Mouse (Mus musculus) ovary, postnatal 36 days (tissue): ENCODE measurements around the gene Catsperz.

ENCODE experiments used
- DNase-seq: peaks from one replicate; pipeline ENCODE4 v3.0.0; 2022; ENCODE audit warnings: low spot score, mixed read lengths

Gene Catsperz

GRCm38 (mm10) chr19:6925307-6925573 lies at the start of gene Catsperz:
Gene Catsperz (minus strand): TSS chr19:6925380.
- DNase-seq: no peak

GRCm38 (mm10) chr19:6974211-6975205 lies 49.3 kb upstream of the Catsperz start, which contains the start of gene Ppp1r14b:
Gene Ppp1r14b (plus strand): TSS chr19:6974968.
- peak; percentile 84 for DNase-seq

- no peak for DNase-seq
These were observed 48.5 kb upstream of the Catsperz start for GRCm38 (mm10) chr19:6973581-6974190.

DNA sequence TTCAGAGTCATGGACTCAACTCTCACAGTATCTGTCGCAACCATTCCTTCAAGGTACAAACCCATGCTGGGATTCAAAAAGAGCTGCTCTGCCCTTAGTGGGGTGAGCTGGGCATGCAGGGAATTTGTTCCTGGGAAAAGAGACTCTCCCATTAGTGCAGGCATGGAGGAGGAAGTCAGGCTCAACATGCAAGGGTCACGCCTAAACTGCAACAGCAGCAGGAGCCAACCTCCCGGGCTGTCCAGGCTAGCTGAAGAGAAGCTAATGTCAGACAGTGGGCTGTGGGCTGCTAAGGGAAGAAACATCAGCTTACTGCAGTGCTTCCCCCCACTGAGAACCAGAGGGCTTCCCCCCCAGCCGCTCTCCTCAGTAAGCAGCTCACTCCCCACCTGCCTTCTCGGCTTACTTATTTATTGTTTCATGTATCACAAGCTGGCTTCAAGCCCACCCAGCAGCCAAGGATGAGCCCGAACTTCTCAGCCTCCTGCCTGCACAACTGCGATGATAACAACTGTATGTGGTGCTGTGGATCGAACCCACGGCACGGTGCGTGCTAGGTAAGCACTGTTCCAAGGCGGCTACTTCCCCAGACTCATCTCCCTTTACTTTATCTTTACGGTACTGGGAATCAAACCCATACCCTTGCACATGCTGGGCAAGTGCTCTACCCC lies 47.2 kb upstream of the Catsperz start:
- no peak for DNase-seq

GRCm38 (mm10) chr19:6971644-6972043 lies 46.5 kb upstream of the Catsperz start:
- DNase-seq: no peak

DNA sequence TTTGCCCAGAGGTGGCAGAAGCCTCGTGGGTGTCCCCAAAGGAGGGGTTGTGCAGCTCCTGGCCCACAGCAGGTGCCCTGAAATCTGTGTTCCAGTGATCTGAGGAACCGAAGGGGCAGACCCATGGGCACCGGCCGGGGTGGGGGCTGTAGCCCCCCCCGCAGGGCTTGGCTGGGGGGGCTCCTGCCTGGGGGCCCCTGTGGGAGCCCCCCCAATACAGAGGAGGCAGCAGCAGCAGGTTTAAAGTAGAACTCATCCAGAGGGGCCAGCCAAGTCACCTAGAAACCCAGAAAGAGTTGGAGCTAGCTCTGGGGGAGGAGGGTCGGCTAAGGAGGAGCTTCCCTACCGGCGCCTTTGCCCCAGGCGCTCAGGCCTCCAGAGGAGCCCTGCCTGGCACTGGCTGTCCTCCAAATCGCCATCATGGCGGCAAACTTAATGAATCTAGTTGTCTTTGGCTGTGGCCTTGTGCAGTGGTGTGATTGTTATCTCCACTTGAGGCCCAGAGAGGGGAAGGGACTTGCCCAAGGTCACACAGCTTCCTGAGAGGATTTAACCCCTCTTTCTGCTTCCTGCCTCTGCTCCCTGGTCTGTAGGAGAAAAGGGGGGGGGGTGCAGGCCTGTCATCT lies 45.4 kb upstream of the Catsperz start:
- peak; percentile 48 for DNase-seq

- peak; percentile 83 for DNase-seq
These were observed 44.6 kb upstream of the Catsperz start for GRCm38 (mm10) chr19:6969665-6970381.

DNA sequence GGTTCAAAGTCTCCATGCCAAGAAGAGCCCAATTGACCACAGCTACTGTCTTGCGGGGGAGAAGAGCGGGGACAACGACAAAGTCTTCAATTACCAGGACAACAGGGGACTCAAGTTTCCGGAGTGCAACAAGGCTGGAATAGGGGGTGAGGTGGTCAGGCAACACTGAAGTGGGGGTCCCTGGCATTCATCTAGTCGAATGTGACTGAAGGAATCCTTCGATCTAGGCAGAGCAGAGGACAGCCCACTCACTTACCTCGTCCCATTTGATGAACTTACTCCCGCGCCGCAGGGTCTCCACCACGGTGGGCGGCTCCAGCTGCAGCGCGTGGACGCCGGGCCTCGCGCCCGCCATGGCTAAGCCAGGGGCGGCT lies 44.1 kb upstream of the Catsperz start:
- DNase-seq: no peak

DNA sequence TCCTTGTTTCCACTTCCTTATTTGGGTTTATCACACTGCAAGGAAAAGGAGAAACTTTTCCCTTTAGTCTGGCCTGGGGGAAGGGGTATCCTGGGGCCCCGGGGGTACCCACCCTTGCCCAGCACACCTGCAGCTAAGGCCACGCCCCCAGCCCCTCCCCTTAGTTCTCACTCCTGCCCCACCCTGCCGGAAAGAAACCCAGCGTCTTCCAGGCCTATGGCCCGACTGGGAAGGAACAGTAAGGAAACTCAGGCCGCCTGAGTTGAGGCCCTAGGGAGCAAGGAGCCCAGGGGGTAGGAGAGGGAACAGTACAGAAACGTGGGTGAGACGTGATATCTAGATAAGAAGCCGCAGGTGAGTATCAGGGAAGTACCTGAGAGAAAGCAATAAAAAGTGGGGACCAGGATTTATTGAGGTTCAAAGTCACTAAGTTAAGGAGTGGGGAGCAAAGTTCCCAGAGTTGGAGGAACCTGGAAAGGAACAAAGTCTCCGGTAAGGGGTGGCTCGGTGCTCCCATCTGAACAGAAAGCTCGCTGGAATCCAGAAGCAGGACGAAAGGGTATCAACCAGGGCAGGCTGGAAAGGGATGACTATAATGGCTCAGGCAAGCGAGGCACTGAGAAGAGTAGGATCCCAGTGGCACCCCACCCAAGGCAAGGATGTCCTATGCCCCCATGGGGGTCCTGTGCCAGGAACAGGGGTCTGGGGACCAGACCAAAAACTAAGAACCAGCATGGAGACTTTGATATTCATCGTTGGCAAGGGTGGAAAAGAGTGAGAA lies 43.5 kb upstream of the Catsperz start:
- DNase-seq: peak; percentile 43

GRCm38 (mm10) chr19:6956461-6956860 lies 31.3 kb upstream of the Catsperz start:
- DNase-seq: no peak

DNA sequence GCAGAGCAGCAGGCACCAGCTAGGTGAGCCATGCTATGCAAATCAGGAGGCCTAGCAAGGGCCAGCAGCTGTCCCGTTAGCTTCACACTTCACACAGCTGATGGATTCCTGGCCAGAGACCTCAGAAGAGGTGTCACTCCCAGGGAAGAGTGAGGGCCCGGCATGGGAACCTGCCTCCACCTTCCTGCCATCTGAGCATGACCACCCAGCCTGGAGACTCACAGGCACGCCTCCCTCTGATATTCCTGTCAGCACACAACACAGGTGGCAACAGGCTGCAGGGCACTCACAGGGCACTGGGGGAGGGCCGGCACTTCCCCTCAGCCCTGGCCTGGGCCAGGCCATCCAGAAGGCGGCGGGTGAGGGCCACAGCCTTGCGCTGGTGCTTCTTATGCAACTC lies 30.2 kb upstream of the Catsperz start:
- DNase-seq: no peak

- peak; percentile 69 for DNase-seq
These were observed 28.9 kb upstream of the Catsperz start for GRCm38 (mm10) chr19:6954046-6954445.

GRCm38 (mm10) chr19:6952712-6953037 lies 27.5 kb upstream of the Catsperz start:
- peak; percentile 84 for DNase-seq

DNA sequence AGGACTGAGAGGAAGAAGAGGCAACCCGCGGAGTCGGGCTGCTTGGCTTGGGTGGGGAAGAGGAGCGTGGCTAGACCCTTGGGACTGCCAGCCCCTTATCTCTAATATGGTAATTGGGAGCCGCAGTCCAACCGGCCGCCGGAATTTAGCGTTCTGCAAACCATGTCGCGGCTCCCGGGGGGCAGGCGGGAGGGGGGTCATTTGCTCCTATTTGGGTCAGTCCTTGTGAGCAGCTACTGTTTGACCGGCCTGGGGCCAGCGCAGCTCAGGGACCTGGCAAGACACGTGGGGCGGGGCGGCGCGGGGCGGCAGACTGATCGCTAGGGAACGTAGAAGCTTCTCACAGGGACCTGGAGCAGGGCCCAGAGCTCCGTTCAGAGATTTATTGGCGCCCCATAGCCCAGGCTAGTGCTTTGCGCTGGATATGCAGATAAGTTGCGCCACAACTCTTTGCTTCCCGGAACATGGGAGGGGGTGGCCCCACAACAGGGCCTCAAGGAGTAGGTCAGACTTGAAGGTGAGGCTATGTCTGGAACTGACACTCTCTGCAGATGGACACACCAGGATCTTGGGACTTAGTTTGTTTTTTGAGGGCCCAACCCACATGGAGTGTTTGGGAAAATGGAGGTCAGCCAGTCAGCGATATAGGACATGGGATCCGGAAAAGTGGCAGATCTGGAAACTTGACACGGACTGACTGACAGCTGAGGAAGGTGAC lies 27.0 kb upstream of the Catsperz start:
- peak; percentile 85 for DNase-seq

- DNase-seq: peak; percentile 92
These were observed 26.3 kb upstream of the Catsperz start for GRCm38 (mm10) chr19:6951381-6951968.

DNA sequence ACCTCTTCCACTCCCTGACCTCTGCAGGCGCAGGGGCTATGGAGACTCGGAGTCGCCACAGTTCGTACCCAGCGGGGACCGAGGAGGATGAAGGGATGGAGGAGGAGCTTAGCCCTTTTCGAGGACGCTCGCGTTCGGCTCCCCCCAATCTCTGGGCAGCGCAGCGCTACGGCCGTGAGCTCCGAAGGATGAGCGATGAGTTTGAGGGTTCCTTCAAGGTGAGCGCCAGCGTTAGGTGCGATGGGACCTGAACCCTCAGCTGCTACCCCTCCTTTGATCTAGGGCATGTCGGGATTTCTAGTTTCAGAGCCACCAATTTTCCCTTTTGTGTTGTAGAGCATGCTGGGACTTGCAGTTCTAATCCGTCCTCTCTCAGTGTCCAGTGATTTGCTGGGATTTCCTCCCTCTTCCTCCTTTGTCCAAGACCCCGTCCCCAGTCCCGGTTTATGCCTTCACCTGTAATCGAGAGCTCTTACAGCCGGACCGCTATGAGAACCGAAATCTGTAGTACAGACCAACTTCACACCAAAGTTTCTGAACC lies 25.5 kb upstream of the Catsperz start:
- peak; percentile 63 for DNase-seq

DNA sequence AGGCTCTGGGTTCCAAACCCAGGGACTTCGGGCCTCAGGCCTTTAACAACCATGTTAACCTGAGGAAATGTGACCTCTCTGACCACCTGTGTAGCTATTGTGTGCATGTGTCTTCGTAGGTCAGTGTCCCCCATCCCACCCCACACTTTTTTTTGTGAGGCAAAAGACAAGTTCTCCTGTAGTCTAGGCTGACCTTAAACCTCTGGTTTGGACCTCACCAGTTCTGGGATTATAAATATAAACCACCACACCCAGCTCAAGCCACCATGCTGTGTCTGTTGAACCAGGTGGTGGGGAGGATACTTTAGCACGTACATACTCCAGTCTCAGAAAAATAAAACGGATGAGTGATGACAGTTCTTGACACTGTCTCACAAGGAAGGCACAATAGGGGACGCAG lies 24.8 kb upstream of the Catsperz start:
- no peak for DNase-seq

DNA sequence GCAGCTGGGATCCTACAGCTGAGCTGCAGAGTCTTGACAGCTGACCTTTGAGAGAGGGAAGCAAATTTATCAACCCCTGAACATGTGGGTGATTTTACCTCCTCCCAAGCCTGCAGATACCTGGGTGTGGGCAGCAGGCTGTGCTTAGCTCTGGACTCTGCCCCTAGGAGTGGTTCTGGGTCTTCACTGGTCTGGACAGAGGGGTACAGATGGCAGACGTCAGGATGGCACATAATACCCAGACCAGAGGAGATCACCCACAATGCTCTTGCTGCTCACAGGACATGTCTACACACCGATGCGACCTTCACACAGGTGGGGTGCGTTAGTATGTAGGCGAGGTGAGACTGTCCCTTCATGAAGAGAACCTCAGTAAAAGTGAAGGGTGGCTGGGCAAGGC lies 24.4 kb upstream of the Catsperz start:
- DNase-seq: no peak

DNA sequence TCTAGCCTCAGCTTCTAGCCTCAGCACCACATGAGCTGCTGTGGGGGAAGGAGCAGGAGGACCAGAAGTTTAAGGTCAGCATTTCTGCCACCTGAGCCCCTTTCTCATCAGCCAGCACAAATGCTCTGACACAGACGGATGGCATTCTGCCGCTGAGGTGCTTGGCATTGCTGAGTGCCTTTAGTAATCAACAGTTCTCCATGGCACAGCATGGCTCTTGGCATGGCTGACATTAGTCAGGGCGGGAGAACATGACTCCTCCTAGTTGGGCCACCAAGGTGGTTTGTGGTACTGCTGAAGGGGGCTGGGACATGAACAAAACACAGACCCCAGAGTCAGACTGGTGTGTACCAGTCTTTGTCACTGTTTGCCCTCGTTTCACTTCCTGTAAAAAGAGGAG lies 23.0 kb upstream of the Catsperz start:
- DNase-seq: no peak

DNA sequence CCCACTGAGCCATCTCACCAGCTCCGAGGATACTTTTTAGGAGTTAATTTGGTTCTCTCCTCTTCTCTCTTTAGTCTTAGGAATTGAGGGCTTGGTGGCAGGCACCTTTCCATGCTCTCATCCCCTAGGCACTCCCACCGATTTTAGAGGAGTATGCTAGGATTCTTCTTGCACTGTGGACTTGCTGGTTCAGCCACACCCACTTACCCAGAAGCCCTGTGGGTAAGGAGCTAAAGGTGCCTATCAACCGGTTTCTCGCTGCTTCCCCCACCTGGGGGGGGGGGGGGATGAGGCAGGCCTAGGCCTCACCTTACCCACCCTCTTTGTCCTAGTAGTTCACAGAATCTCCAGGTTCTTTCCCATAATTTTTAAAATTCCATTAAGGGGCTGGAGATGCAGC lies 22.6 kb upstream of the Catsperz start:
- DNase-seq: no peak
